Mouse (Mus musculus) heart, postnatal 0 days (tissue): ENCODE measurements around the gene Pigo. TPM values are rescaled to one million over a fixed set of nuclear protein-coding genes. Genes with fewer than 3 reads are reported as not detected.

Experiments used
- ATAC-seq: fragments of 200-750 bp; cut with Nextera tagmentation; 2 replicates; pipeline ENCODE4 v1.8.0; 2017; ENCODE audit warnings: low read depth, moderate number of reproducible peaks, moderate library complexity; ENCODE audit not compliant: insufficient read depth
- DNase-seq: peaks from one replicate; pipeline ENCODE4 v3.0.0-alpha.2; 2016; ENCODE audit warnings: low spot score
- H3K27ac ChIP-seq: fragments of 300-500 bp; sonication (generic); 2 replicates; pipeline ENCODE4 v1.5.1; 2014; ENCODE audit warnings: low read depth, mild to moderate bottlenecking
- H3K27me3 ChIP-seq: fragments of 300-500 bp; sonication (generic); 2 replicates; pipeline ENCODE4 v1.6.1; 2014; ENCODE audit warnings: low read length, mixed read lengths; ENCODE audit not compliant: control insufficient read depth, insufficient read depth
- H3K36me3 ChIP-seq: fragments of 300-500 bp; sonication (generic); replicated peaks from 2 replicates; pipeline ENCODE4 v1.6.1; 2014; ENCODE audit warnings: low read length, mixed read lengths; ENCODE audit not compliant: control insufficient read depth, insufficient read depth
- H3K4me1 ChIP-seq: fragments of 300-500 bp; sonication (generic); 2 replicates; pipeline ENCODE4 v1.6.1; 2014; ENCODE audit warnings: antibody characterized with exemption; ENCODE audit not compliant: control insufficient read depth, insufficient read depth
- H3K4me2 ChIP-seq: fragments of 300-500 bp; sonication (generic); 2 replicates; pipeline ENCODE4 v1.6.1; 2014; ENCODE audit warnings: low read depth, mild to moderate bottlenecking, low read length, moderate library complexity
- H3K4me3 ChIP-seq: fragments of 300-500 bp; sonication (generic); 2 replicates; pipeline ENCODE4 v1.5.1; 2014; ENCODE audit warnings: low read depth, low read length
- H3K9ac ChIP-seq: fragments of 300-500 bp; sonication (generic); replicated peaks from 2 replicates; pipeline ENCODE4 v1.6.1; 2014; ENCODE audit warnings: low read depth, low read length, mixed read lengths
- H3K9me3 ChIP-seq: fragments of 300-500 bp; sonication (generic); replicated peaks from 2 replicates; pipeline ENCODE4 v1.6.1; 2016; ENCODE audit warnings: low read length; ENCODE audit not compliant: control insufficient read depth
- CTCF ChIP-seq: IDR thresholded peaks from 2 replicates; pipeline ENCODE4 v1.5.1; 2016; ENCODE audit warnings: antibody characterized with exemption, control low read depth, low read depth
- EP300 ChIP-seq: IDR thresholded peaks from 2 replicates; pipeline ENCODE4 v1.6.1; 2016; ENCODE audit warnings: antibody characterized with exemption, low read depth
- WGBS: fragments of 180-500 bp; shearing (Covaris S2); extraction: QIAGEN DNeasy Blood & Tissue Kit; methylation state at CpG from one replicate; pipeline ENCODE4 v1.1.7; 2014; 5-methylcytosine and 5-hydroxymethylcytosine counted together
- polyA plus RNA-seq: library from polyadenylated mRNA; unstranded; fragments of >200 nt; fragmentation: Nextera tagmentation; extraction: Ambion mirVana; gene quantifications from 2 replicates; pipeline ENCODE4 v1.2.1, GENCODE M21; 2015
- total RNA-seq: library from RNA; depleted of rRNA; stranded (reverse); fragments of >200 nt; gene quantifications from 2 replicates; pipeline ENCODE4 v1.2.3, GENCODE M21; 2014; ENCODE audit warnings: low replicate concordance

Pigo gene
- total and polyA plus RNA-seq, 2 experiments from 2014 or later, result 11.3 to 11.4 TPM

DNA sequence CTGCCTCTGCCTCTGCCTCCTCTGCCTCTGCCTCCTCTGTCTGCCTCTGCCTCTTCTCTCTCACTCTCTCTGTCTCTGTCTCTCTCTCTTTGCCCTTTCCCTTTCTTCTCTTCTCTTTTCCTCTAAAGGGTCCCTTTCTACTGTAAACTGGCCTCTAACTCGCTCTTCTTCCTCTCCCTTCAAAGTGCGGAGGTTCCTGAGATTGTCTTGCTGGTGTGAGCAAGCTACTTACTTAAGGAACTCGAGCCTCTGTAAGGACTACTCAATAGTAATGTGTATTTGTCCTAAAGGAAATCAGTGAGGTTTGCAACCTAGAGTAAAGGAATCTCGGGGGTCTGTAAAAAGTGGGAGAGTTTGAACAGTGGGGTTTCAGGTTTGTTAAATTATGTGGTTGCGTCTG, 21.0 kb upstream of the Pigo start:
- no peak for TF ChIP-seq EP300
- Histone ChIP-seq H3K4me1 (peaks cover 14% of the 10 kb centered on the region; the same call in 1 of the 2 replicates), H3K9ac (no peak overlapping the region), H3K36me3 (no peaks in the 10 kb centered on the region), H3K27ac (no peak overlapping the region; the same call in 1 of the 2 replicates), H3K9me3 (no peaks in the 10 kb centered on the region), H3K27me3 (no peaks in the 10 kb centered on the region), H3K4me2 (peak overlapping the region; percentile 94), H3K4me3 (no peak overlapping the region)
- ATAC-seq (no peak), DNase-seq (no peak)
- WGBS, result 54% methylated on average over 5 of the region's 5 CpGs

GRCm38 (mm10) chr4:43045659-43046302, 20.2 kb upstream of the Pigo start, which contains the start of gene Fam214b:
TSS of gene Fam214b (minus strand) at chr4:43046220.
- no peaks in the 10 kb centered on the region for H3K36me3 ChIP-seq
- H3K9ac ChIP-seq, result peak within 1 kb of the TSS; percentile 51
- peak within 1 kb of the TSS; percentile 94 for H3K4me2 ChIP-seq
- H3K27ac ChIP-seq, result peak within 1 kb of the TSS; percentile 79
- peak; percentile 72 for TF ChIP-seq EP300
- no peak for TF ChIP-seq CTCF
- 0% methylated on average over 33 of the region's 33 CpGs for WGBS
- H3K27me3 ChIP-seq, result no peaks in the 10 kb centered on the region
- H3K9me3 ChIP-seq, result no peaks in the 10 kb centered on the region
- peak; percentile 93 for ATAC-seq
- peaks cover 14% of the 10 kb centered on the region; the same call in 1 of the 2 replicates for H3K4me1 ChIP-seq
- DNase-seq, result peak; percentile 97
- H3K4me3 ChIP-seq, result peak within 1 kb of the TSS; percentile 46

- H3K36me3 ChIP-seq, result no peaks in the 10 kb centered on the region
- ATAC-seq, result no peak
- 7% methylated on average over 13 of the region's 13 CpGs for WGBS
Observed at GRCm38 (mm10) chr4:43045285-43045658, 19.7 kb upstream of the Pigo start.

GRCm38 (mm10) chr4:43044673-43045072, 19.1 kb upstream of the Pigo start:
- Histone ChIP-seq H3K9ac (no peak overlapping the region), H3K27me3 (no peaks in the 10 kb centered on the region)
- WGBS, result 28% methylated on average over 4 of the region's 4 CpGs

More at GRCm38 (mm10) chr4:43045285-43045658, 19.7 kb upstream of the Pigo start:
- Histone ChIP-seq H3K27ac (peak overlapping the region; percentile 79), H3K9ac (peak overlapping the region; percentile 51), H3K9me3 (no peaks in the 10 kb centered on the region), H3K27me3 (no peaks in the 10 kb centered on the region), H3K4me3 (peak overlapping the region; percentile 46), H3K4me1 (peaks cover 14% of the 10 kb centered on the region), H3K4me2 (peak overlapping the region; percentile 94)
- TF ChIP-seq EP300, result no peak
- TF ChIP-seq CTCF, result no peak
- no peak for DNase-seq

GRCm38 (mm10) chr4:43043644-43044357, 18.2 kb upstream of the Pigo start:
- H3K9me3 ChIP-seq, result no peaks in the 10 kb centered on the region
- no peak overlapping the region for H3K9ac ChIP-seq
- peak overlapping the region; percentile 79 for H3K27ac ChIP-seq
- H3K27me3 ChIP-seq, result no peaks in the 10 kb centered on the region
- peaks cover 22% of the 10 kb centered on the region for H3K4me1 ChIP-seq
- peak overlapping the region; percentile 94; the same call in 1 of the 2 replicates for H3K4me2 ChIP-seq
- DNase-seq (peak; percentile 77), ATAC-seq (no peak)
- no peak overlapping the region for H3K4me3 ChIP-seq
- H3K36me3 ChIP-seq, result no peaks in the 10 kb centered on the region
- TF ChIP-seq EP300, result no peak
- TF ChIP-seq CTCF, result no peak
- 21% methylated on average over 7 of the region's 7 CpGs for WGBS

More at GRCm38 (mm10) chr4:43044673-43045072, 19.1 kb upstream of the Pigo start:
- TF ChIP-seq CTCF, result no peak
- peak overlapping the region; percentile 79 for H3K27ac ChIP-seq
- H3K9me3 ChIP-seq, result no peaks in the 10 kb centered on the region
- H3K4me1 ChIP-seq, result peaks cover 14% of the 10 kb centered on the region
- no peaks in the 10 kb centered on the region for H3K36me3 ChIP-seq
- no peak for ATAC-seq
- DNase-seq, result no peak
- H3K4me3 ChIP-seq, result peak overlapping the region; percentile 46
- H3K4me2 ChIP-seq, result peak overlapping the region; percentile 94
